Mouse (Mus musculus): Measurements from ENCODE around the gene Pla2g12b.

- TF ChIP-seq GATA1 (IDR thresholded peaks at IDR 0.05; ENCODE audit: borderline replicate concordance, low read length): no peak
- no peak for TF ChIP-seq FLI1 (IDR thresholded peaks at IDR 0.05; ENCODE audit: low read length)
These were observed 13.2 kb downstream of the Pla2g12b start for GRCm38 (mm10) chr10:59416623-59417022.

All from megakaryocyte, embryonic 14.5 days (primary cell).